In genomic region chr16:8686871-8687535, GRCm38 (mm10) we compare ENCODE assay signal across 8 mouse cellular contexts. TPM values are rescaled to one million over a fixed set of nuclear protein-coding genes. Genes with fewer than 3 reads are reported as not detected.
A peak's percentile ranks its signal among the peaks of the same experiment; 100 is the strongest.
DNase-seq lines count a peak whose midpoint lies in the region; ATAC-seq and TF ChIP-seq lines count a peak whose summit lies in the region.

No protein-coding gene starts in this region.

- no peak overlapping the region for H3K4me2 ChIP-seq in lung, postnatal 0 days (replicated peaks; ENCODE audit: low read depth, low read length)
- H3K4me2 ChIP-seq in stomach, embryonic 14.5 days (replicated peaks; ENCODE audit: low read depth, low read length), result no peak overlapping the region

- H3K9ac ChIP-seq in lung, postnatal 0 days (replicated peaks; ENCODE audit: low read depth), result no peak overlapping the region
- H3K9ac ChIP-seq in stomach, embryonic 14.5 days (replicated peaks; ENCODE audit: low read depth, low read length), result no peak overlapping the region

- TF ChIP-seq EP300 in lung, postnatal 0 days (IDR thresholded peaks at IDR 0.05), result no peak

- H3K9me3 ChIP-seq in lung, postnatal 0 days (ENCODE audit: low read length), result no peaks in the 10 kb centered on the region
- no peaks in the 10 kb centered on the region for H3K9me3 ChIP-seq in stomach, embryonic 14.5 days (ENCODE audit: control insufficient read depth, low read depth, low read length)

- peak; percentile 23 for DNase-seq in cerebellum, adult 8-10 months
- no peak for DNase-seq in cerebellum, postnatal 25 days
- DNase-seq in lung, postnatal 0 days (ENCODE audit: low spot score), result no peak
- no peak for DNase-seq in lung, adult 18-20 months
- DNase-seq in liver, result peak; percentile 96
- no peak for DNase-seq in right cerebral cortex, adult 2 months (ENCODE audit: low spot score in 2 of 2)

- ATAC-seq in lung, postnatal 0 days, result peak; percentile 40
- ATAC-seq in stomach, embryonic 14.5 days (ENCODE audit: insufficient number of reproducible peaks, insufficient read depth, low FRiP score, low read depth), result peak; percentile 76; the same call in 1 of the 2 replicates
- no peak for ATAC-seq in inflammation-experienced regulatory T-cells, adult 6 months

- H3K27ac ChIP-seq in lung, postnatal 0 days (ENCODE audit: low read length), result no peak overlapping the region
- no peak overlapping the region for H3K27ac ChIP-seq in stomach, embryonic 14.5 days (ENCODE audit: low read length)

- no peaks in the 10 kb centered on the region for H3K27me3 ChIP-seq in lung, postnatal 0 days (replicated peaks; ENCODE audit: insufficient read depth, low read length)
- no peaks in the 10 kb centered on the region for H3K27me3 ChIP-seq in stomach, embryonic 14.5 days (ENCODE audit: control insufficient read depth, insufficient read depth, low read length)

- WGBS in lung, postnatal 0 days, result 72% methylated on average over 11 of the region's 11 CpGs
- WGBS in stomach, embryonic 14.5 days, result 66% methylated on average over 11 of the region's 11 CpGs

- no peaks in the 10 kb centered on the region for H3K4me1 ChIP-seq in lung, postnatal 0 days (ENCODE audit: insufficient read depth, low read depth, low read length)
- 0 out of 2 replicates have a peak, but pooled peaks cover 5% of the 10 kb centered on the region for H3K4me1 ChIP-seq in stomach, embryonic 14.5 days (ENCODE audit: control insufficient read depth, insufficient read depth, low read length)

- H3K36me3 ChIP-seq in lung, postnatal 0 days (ENCODE audit: insufficient read depth, low read length), result peaks cover 15% of the 10 kb centered on the region
- H3K36me3 ChIP-seq in stomach, embryonic 14.5 days (ENCODE audit: control insufficient read depth, insufficient read depth, low read length), result peaks cover 34% of the 10 kb centered on the region

- TF ChIP-seq CTCF in lung, postnatal 0 days (IDR thresholded peaks at IDR 0.05), result no peak

- H3K4me3 ChIP-seq in lung, postnatal 0 days (ENCODE audit: low read depth, low read length), result no peak overlapping the region
- no peak overlapping the region for H3K4me3 ChIP-seq in stomach, embryonic 14.5 days (ENCODE audit: low read depth, low read length)

RNA-seq across cellular contexts. Expression of gene Gm5767, which starts 6.4 kb away (rescaled TPM):
- not detected in 2 replicates for polyA plus RNA-seq in lung, postnatal 0 days (2015; fragmentation: Nextera tagmentation; extraction: Ambion mirVana)
- polyA plus RNA-seq in stomach, embryonic 14.5 days (2014; fragmentation: Nextera tagmentation; extraction: Ambion mirVana), result not detected in 2 replicates
- polyA plus RNA-seq in inflammation-experienced regulatory T-cells, adult 6 months (2017; shearing (Covaris generic)), result not detected

RNA-seq across cellular contexts. Expression of gene Carhsp1, which starts 15.0 kb away (rescaled TPM):
- polyA plus RNA-seq in lung, postnatal 0 days (2015; fragmentation: Nextera tagmentation; extraction: Ambion mirVana), result 86.9 and 97.1 TPM in 2 replicates
- polyA plus RNA-seq in stomach, embryonic 14.5 days (2014; fragmentation: Nextera tagmentation; extraction: Ambion mirVana), result 35.3 and 37.0 TPM in 2 replicates
- 10 to 100 TPM; 14.0 to 53.9 (median 14.9) TPM for polyA plus RNA-seq in inflammation-experienced regulatory T-cells, adult 6 months (2017; shearing (Covaris generic))

RNA-seq across cellular contexts. Expression of gene Tmem186, which starts 49.5 kb away (rescaled TPM):
- polyA plus RNA-seq in lung, postnatal 0 days (2015; fragmentation: Nextera tagmentation; extraction: Ambion mirVana), result 8.2 and 8.7 TPM in 2 replicates
- 12.1 and 12.3 TPM in 2 replicates for polyA plus RNA-seq in stomach, embryonic 14.5 days (2014; fragmentation: Nextera tagmentation; extraction: Ambion mirVana)
- 10 to 100 TPM in 2 of 3 experiments, 1 to 10 TPM in 1; 8.0 to 12.6 (median 12.5) TPM for polyA plus RNA-seq in inflammation-experienced regulatory T-cells, adult 6 months (2017; shearing (Covaris generic))

RNA-seq across cellular contexts. Expression of gene Pmm2, which starts 49.5 kb away (rescaled TPM):
- 38.0 and 40.2 TPM in 2 replicates for polyA plus RNA-seq in lung, postnatal 0 days (2015; fragmentation: Nextera tagmentation; extraction: Ambion mirVana)
- 57.1 and 60.0 TPM in 2 replicates for polyA plus RNA-seq in stomach, embryonic 14.5 days (2014; fragmentation: Nextera tagmentation; extraction: Ambion mirVana)
- 100 to 1,000 TPM in 1 of 3 experiments, 10 to 100 TPM in 2; 89.9 to 115 (median 99.3) TPM for polyA plus RNA-seq in inflammation-experienced regulatory T-cells, adult 6 months (2017; shearing (Covaris generic))

Comparison
In these comparisons a context has a peak if more than half of its experiments do, and no peak if none do; other contexts are left out.
1. DNase-seq: peak in cerebellum, adult 8-10 months (single experiment) and liver (single experiment); none in cerebellum, postnatal 25 days (0 of 2), lung, postnatal 0 days (single experiment), lung, adult 18-20 months (0 of 2) and right cerebral cortex, adult 2 months (0 of 2).